Mouse (Mus musculus): ENCODE measurements around the gene Ctnnbl1. TPM values are rescaled to one million over a fixed set of nuclear protein-coding genes. Genes with fewer than 3 reads are reported as not detected.

Gene Ctnnbl1
- polyA plus RNA-seq, 1 experiment from 2014 or later, result 98.3 TPM

Other genes starting within 250 kb of the Ctnnbl1 start
- gene Nnat, start 177.3 kb upstream of the Ctnnbl1 start, polyA plus RNA-seq (2014; fragmentation: Nextera tagmentation; extraction: Ambion mirVana), result 2,785 and 3,035 TPM in 2 replicates
- 111 and 123 TPM in 2 replicates for gene Blcap, start 166.1 kb upstream of the Ctnnbl1 start, polyA plus RNA-seq (2014; fragmentation: Nextera tagmentation; extraction: Ambion mirVana)
- gene Vstm2l, start 177.3 kb downstream of the Ctnnbl1 start, polyA plus RNA-seq (2014; fragmentation: Nextera tagmentation; extraction: Ambion mirVana), result 0.86 and 1.3 TPM in 2 replicates

Measured in forebrain, embryonic 11.5 days (tissue).